Mouse (Mus musculus) liver, embryonic 15.5 days (tissue): ENCODE data around the gene Cep164. TPM values are rescaled to one million over a fixed set of nuclear protein-coding genes. Genes with fewer than 3 reads are reported as not detected.
"Not testable (repeated sequence)": the region's sequence is repeated elsewhere in the genome, so short reads cannot be mapped to it uniquely, and the experiment has no call there.

ENCODE experiments used
- ATAC-seq: fragments of 200-750 bp; cut with Nextera tagmentation; 2 replicates; pipeline ENCODE4 v1.8.0; 2017; ENCODE audit warnings: moderate number of reproducible peaks, mild to moderate bottlenecking, moderate library complexity; ENCODE audit not compliant: insufficient read depth
- H3K27ac ChIP-seq: fragments of 300-500 bp; sonication (generic); replicated peaks from 2 replicates; pipeline ENCODE4 v1.5.1; 2015; ENCODE audit warnings: mild to moderate bottlenecking, inconsistent platforms
- H3K27me3 ChIP-seq: fragments of 300-500 bp; sonication (generic); 2 replicates; pipeline ENCODE4 v1.6.1; 2015; ENCODE audit warnings: mild to moderate bottlenecking, inconsistent platforms
- H3K36me3 ChIP-seq: fragments of 300-500 bp; sonication (generic); replicated peaks from 2 replicates; pipeline ENCODE4 v1.6.1; 2015; ENCODE audit warnings: moderate library complexity, mild to moderate bottlenecking, inconsistent platforms
- H3K4me1 ChIP-seq: fragments of 300-500 bp; sonication (generic); replicated peaks from 2 replicates; pipeline ENCODE4 v1.6.1; 2015; ENCODE audit warnings: inconsistent platforms
- H3K4me2 ChIP-seq: fragments of 300-500 bp; sonication (generic); 2 replicates; pipeline ENCODE4 v1.6.1; 2015; ENCODE audit warnings: moderate library complexity, mild to moderate bottlenecking, inconsistent platforms
- H3K4me3 ChIP-seq: fragments of 300-500 bp; sonication (generic); replicated peaks from 2 replicates; pipeline ENCODE4 v1.5.1; 2015; ENCODE audit warnings: mild to moderate bottlenecking, inconsistent platforms
- H3K9ac ChIP-seq: fragments of 300-500 bp; sonication (generic); 2 replicates; pipeline ENCODE4 v1.6.1; 2015; ENCODE audit warnings: moderate library complexity, mild to moderate bottlenecking, inconsistent platforms
- H3K9me3 ChIP-seq: fragments of 300-500 bp; sonication (generic); replicated peaks from 2 replicates; pipeline ENCODE4 v1.6.1; 2016; ENCODE audit warnings: inconsistent platforms
- WGBS: fragments of 180-500 bp; shearing (Covaris S2); methylation state at CpG from one replicate; pipeline ENCODE4 v1.1.7; 2015; ENCODE audit warnings: mixed read lengths; ENCODE audit not compliant: insufficient replicate concordance; 5-methylcytosine and 5-hydroxymethylcytosine counted together
- polyA plus RNA-seq: library from polyadenylated mRNA; unstranded; fragments of >200 nt; fragmentation: Nextera tagmentation; extraction: Ambion mirVana; gene quantifications from 2 replicates; pipeline ENCODE4 v1.2.1, GENCODE M21; 2015

The Cep164 gene
- polyA plus RNA-seq, 1 experiment from 2014 or later: 5.1 TPM

DNA sequence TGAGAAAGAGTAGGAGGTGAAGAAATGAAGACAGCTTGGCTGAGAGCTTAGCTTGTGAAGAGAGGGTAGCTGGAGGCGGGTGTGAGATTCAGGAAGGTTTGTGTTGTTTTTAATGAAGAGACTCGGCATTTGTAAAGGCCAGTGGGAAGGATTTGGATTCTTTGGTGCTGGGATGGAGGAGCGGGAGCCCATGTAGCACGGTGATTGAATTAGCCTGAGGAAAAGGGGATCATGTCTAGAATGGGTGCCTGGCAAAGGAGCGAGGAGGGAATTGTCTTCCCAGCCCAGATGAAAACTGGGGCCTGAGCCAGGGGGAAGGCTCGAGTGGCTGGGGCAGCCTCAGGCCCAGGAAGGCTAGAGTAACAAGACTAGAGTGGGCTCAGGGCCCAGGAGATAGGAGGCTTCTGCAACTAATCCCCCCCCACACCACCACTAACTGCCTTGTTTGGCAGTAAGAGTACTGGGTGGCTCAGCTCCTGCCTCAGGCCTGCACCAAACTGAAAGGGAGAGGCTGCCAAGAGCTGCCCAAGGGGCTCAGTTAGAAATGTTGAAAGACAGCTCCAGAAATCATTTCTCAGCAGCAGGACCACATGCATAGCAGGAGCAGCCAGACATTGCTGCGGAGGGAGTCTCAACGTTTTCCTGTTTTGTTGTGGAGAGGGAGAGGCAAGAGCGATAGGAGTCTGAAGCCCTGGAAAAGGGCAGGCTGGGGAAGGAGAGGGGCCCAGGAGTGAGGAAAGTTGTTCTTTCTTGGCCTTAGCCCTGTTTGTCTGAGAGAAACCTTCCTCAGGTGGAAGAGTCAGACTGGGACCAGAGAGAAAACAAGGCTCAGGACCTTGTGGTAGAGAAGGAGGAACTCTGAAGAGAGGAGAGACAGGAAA lies 21.3 kb upstream of the Cep164 start:
- Histone ChIP-seq H3K4me1 (peaks cover 39% of the 10 kb centered on the region), H3K9me3 (no peaks in the 10 kb centered on the region), H3K9ac (no peak overlapping the region), H3K4me2 (peak overlapping the region; percentile 9; the same call in 1 of the 2 replicates), H3K27me3 (no peaks in the 10 kb centered on the region), H3K4me3 (no peak overlapping the region), H3K36me3 (0 out of 2 replicates have a peak, but pooled peaks cover 6% of the 10 kb centered on the region), H3K27ac (peak overlapping the region; percentile 77)
- 59% methylated on average over 9 of the region's 9 CpGs for WGBS
- no peak for ATAC-seq

DNA sequence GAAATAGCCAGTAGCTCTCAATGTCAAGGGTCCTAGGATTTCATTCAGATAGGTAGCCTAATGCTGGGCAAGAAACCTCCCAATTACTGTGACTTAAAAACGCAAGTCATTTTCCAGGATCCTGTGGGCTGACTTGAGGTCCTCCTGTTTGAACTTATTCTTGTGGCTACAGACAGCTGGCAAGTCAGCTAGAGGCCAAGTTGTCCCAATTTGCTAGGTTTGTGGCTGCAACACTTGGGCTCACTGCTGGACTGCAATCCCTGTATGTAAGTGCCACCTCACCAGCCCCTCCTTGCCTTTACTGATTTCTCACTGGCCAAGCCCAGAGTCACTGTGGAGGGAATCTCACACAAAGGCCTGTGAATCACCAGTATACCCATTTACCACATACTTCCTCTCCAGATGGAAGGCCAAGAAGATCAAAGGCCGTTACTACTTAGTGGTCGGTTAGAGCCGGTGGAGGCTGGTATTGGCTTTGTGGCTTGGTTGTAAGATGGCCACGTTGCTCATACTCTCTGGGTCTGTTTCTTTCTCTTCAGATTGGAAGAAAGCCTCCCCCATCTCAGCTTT lies 18.5 kb upstream of the Cep164 start:
- no peak for ATAC-seq
- no peaks in the 10 kb centered on the region for H3K36me3 ChIP-seq
- H3K9me3 ChIP-seq: no peaks in the 10 kb centered on the region
- peaks cover 37% of the 10 kb centered on the region for H3K4me1 ChIP-seq
- no peak overlapping the region for H3K4me3 ChIP-seq
- H3K4me2 ChIP-seq: no peak overlapping the region
- no peaks in the 10 kb centered on the region for H3K27me3 ChIP-seq
- 0 out of 2 replicates have a peak overlapping the region, but pooled peaks have one; percentile 24 for H3K27ac ChIP-seq
- H3K9ac ChIP-seq: no peak overlapping the region
- 20% methylated on average over 5 of the region's 5 CpGs for WGBS

DNA sequence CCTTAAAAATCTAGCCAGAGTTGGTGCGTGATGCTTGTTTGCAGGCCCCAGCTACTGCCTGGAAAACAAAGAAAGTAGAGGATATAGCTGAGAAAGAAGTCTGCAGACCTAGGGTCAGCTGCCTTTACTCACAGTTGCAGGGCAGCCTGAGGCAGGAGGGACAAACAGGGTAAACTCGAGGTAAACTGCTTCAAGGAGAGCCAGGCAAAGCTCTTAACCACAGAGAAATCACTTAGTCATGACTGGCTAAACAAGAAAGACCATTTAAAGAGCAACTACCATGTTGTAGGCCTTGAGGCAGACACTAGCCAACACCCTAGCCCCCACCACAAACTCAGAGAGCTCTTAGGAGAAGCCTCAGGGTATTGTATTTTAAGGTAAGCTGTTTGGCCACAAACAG lies 17.7 kb upstream of the Cep164 start:
- H3K27ac ChIP-seq, H3K9me3 ChIP-seq, H3K4me2 ChIP-seq, H3K36me3 ChIP-seq, H3K27me3 ChIP-seq, H3K9ac ChIP-seq, H3K4me3 ChIP-seq, ATAC-seq: not testable (repeated sequence)
- WGBS: 35% methylated on average over 2 of the region's 2 CpGs
- peaks cover 37% of the 10 kb centered on the region for H3K4me1 ChIP-seq

DNA sequence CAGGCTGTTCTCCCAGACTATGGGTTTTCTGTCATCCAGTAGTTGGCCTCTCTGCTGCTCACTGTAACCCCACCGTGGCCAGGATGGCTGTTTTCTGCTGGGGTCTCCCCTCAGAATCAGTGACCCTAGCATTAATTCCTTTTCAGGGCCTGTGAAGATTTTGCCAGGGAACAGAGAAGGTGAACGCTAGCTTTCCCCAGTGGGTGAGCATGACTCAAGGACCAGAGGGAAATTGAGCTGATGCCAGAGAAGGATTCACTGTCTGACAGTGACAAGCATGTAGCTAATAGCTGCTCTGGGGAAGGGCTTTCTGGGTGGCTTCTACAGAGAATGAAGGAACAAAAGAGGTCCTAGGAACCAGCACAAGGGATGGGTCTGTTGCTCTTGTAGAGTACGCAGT lies 17.1 kb upstream of the Cep164 start:
- H3K9ac ChIP-seq: no peak overlapping the region
- H3K27me3 ChIP-seq: peaks cover 4% of the 10 kb centered on the region; the same call in 1 of the 2 replicates
- ATAC-seq: no peak
- no peaks in the 10 kb centered on the region for H3K36me3 ChIP-seq
- H3K4me3 ChIP-seq: no peak overlapping the region
- peaks cover 37% of the 10 kb centered on the region for H3K4me1 ChIP-seq
- no peak overlapping the region for H3K27ac ChIP-seq
- WGBS: 74% methylated on average over 3 of the region's 3 CpGs
- H3K9me3 ChIP-seq: no peaks in the 10 kb centered on the region
- H3K4me2 ChIP-seq: no peak overlapping the region

DNA sequence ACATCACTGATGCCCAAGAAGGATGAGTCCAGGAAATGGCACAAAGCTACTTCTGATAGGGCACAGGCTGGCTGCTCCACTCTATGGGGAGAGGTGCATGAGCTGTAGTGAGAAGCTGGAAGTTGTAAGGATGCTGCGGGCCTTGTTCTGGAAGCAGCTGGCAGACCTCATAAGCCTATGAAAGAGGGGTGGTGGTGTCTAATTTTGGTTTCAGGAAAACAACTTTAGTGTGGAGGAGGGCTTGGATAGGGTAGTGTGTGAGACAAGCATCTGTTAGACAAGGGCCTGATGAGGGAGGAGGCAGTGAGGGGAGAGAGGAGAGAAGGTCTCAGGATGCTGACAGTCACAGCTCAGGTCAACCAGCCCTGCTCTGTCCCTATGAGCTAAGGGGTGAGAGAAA lies 15.3 kb upstream of the Cep164 start:
- Histone ChIP-seq H3K9me3 (no peaks in the 10 kb centered on the region), H3K4me3 (no peak overlapping the region), H3K36me3 (no peaks in the 10 kb centered on the region), H3K9ac (no peak overlapping the region), H3K4me1 (peaks cover 35% of the 10 kb centered on the region), H3K27ac (no peak overlapping the region), H3K27me3 (peaks cover 19% of the 10 kb centered on the region), H3K4me2 (no peak overlapping the region)
- no peak for ATAC-seq
- 77% methylated on average over 1 of the region's 1 CpGs for WGBS

DNA sequence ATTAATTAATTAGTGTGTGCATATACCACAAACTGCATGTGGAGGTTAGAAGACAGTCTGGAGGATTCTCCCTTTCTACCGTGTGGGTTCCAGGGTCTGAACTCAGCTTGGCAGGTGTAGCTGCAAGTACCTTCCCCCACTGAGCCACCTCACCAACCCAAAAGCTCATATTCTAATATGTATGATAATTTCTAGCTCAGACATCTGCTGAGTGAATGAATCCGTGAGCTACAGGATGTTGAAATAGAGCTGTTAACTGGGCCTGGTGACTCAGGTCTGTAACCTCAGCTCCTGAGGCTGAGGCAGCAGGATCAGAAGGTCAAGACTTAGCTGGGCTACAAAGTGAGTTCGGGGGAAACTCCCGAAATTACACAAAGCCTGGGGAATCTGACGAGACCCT lies 14.5 kb upstream of the Cep164 start:
- Histone ChIP-seq H3K36me3 (no peaks in the 10 kb centered on the region), H3K9me3 (no peaks in the 10 kb centered on the region), H3K4me1 (peaks cover 37% of the 10 kb centered on the region), H3K27me3 (peaks cover 26% of the 10 kb centered on the region), H3K4me3 (no peak overlapping the region), H3K4me2 (no peak overlapping the region), H3K9ac (no peak overlapping the region), H3K27ac (no peak overlapping the region)
- ATAC-seq: no peak
- 57% methylated on average over 5 of the region's 5 CpGs for whole genome bisulfite sequencing

DNA sequence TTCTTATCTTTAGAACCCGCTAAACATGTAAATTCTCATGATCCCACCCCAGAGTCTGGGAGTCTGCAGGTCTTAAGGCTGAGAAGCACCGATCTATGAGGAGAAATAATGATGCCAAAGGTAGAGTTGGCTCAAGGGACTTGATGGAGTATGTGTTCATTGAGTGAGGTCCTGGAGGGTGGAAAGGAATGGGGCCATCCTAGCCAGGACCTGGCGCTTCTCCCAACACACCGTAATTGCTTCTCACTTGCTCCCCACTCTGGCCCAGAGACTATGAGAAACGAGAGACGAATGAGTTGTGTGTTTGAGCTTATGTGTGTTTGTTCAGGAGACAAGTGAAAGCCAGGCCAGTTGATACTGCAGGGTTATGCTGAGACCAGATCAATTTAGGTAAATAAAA lies 13.0 kb upstream of the Cep164 start:
- no peak overlapping the region for H3K9ac ChIP-seq
- H3K27me3 ChIP-seq: peaks cover 29% of the 10 kb centered on the region
- H3K27ac ChIP-seq: peak overlapping the region; percentile 24; the same call in 1 of the 2 replicates
- 63% methylated on average over 6 of the region's 6 CpGs for WGBS
- no peaks in the 10 kb centered on the region for H3K36me3 ChIP-seq
- ATAC-seq: no peak
- no peaks in the 10 kb centered on the region for H3K9me3 ChIP-seq
- peak overlapping the region; percentile 65 for H3K4me2 ChIP-seq
- H3K4me1 ChIP-seq: peaks cover 32% of the 10 kb centered on the region
- no peak overlapping the region for H3K4me3 ChIP-seq

DNA sequence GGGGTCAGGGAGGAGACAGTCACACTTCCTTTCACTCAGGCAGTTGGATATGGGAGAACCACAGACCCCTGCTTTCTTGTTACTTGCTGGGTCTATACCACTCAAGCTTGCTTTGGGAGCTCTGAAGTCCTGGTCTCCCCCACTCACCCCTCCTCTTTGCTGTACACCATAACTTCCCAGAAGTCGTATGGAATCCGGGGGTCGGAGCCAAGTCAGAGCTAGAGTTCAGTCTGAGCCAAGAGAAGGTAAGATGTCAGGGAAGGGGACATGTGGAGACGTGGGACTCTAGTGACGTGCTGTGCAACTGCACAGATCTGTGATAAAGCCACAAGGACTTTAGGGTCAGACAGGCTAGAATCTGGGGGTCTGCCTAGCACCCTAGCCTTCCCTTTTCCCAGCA lies 11.8 kb upstream of the Cep164 start:
- no peaks in the 10 kb centered on the region for H3K36me3 ChIP-seq
- 0 out of 2 replicates have a peak overlapping the region, but pooled peaks have one; percentile 57 for H3K9ac ChIP-seq
- 62% methylated on average over 5 of the region's 5 CpGs for WGBS
- peaks cover 32% of the 10 kb centered on the region for H3K4me1 ChIP-seq
- no peaks in the 10 kb centered on the region for H3K9me3 ChIP-seq
- H3K4me2 ChIP-seq: peak overlapping the region; percentile 65
- no peak overlapping the region for H3K27ac ChIP-seq
- no peak for ATAC-seq
- peaks cover 29% of the 10 kb centered on the region for H3K27me3 ChIP-seq
- H3K4me3 ChIP-seq: peak overlapping the region; percentile 61

DNA sequence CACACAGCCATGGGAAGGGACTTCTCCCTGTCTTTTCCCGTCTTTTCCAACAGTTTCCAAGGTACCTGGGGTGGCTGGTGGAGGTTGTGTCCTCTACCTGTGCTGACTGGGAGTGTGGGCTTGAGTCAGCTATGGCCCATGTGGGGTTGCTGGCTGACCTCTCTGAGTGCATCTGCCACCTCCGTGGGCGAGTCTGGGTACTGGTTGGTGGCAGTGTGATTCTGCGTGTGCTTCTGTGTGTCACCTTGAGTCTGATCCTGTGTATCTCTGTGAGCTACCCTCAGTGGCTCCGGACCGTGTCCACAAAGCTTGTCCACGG lies 11.4 kb upstream of the Cep164 start:
- Histone ChIP-seq H3K4me3 (peak overlapping the region; percentile 61), H3K9me3 (no peaks in the 10 kb centered on the region), H3K36me3 (no peaks in the 10 kb centered on the region), H3K9ac (peak overlapping the region; percentile 57), H3K4me2 (peak overlapping the region; percentile 65), H3K27ac (no peak overlapping the region), H3K4me1 (peaks cover 32% of the 10 kb centered on the region), H3K27me3 (peaks cover 29% of the 10 kb centered on the region)
- ATAC-seq: no peak
- 47% methylated on average over 7 of the region's 7 CpGs for whole genome bisulfite sequencing

DNA sequence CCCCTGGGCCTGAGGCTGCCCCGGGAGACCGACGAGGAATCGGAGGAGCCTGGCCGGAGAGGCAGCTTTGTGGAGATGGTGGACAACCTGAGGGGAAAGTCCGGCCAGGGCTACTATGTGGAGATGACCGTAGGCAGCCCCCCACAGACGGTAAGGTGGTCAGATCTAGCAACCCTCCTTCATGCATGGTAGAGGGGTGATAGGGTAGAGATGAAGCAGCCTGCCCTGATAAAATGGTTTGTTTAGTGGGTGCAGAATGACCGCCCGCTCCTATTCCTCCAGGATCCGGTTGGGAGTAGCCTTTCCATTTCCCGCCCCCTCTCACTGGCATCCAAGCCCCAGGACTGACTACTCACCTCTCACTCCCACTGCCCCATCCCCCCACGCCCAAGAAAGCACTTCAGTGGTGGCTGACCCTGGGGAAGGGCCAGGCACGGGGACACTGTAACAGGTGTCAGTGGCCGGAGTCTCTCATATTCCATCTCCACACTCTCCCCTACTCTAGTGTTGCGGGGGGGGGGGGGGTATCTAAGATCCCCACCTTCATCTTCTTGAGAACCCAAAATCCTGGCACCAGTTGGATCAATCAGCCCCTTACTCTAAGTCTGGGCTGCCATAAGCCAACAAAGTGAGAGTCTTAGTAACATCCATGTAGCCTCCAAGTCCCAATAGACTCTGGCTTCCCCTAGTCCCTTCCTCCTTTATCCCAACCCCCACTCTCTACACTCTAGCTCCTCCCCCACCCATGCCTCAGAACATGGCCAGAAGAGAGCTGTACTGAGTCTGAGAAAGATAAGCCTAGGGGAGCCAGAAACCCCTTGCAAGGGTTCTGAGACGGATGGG lies 10.9 kb upstream of the Cep164 start:
- Histone ChIP-seq H3K4me3 (peak overlapping the region; percentile 61), H3K4me1 (peaks cover 32% of the 10 kb centered on the region), H3K27ac (0 out of 2 replicates have a peak overlapping the region, but pooled peaks have one; percentile 24), H3K27me3 (peaks cover 29% of the 10 kb centered on the region), H3K9ac (peak overlapping the region; percentile 57), H3K9me3 (no peaks in the 10 kb centered on the region), H3K4me2 (peak overlapping the region; percentile 65), H3K36me3 (no peaks in the 10 kb centered on the region)
- WGBS: 17% methylated on average over 17 of the region's 17 CpGs
- no peak for ATAC-seq
